Comparison of ENCODE assay signal across 22 mouse cellular contexts in genomic region chr19:47929043-47929442, GRCm38 (mm10). TPM values are rescaled to one million over a fixed set of nuclear protein-coding genes. Genes with fewer than 3 reads are reported as not detected.
DNase-seq lines count a peak whose midpoint lies in the region; ATAC-seq and TF ChIP-seq lines count a peak whose summit lies in the region.
"Had no signal": no experiment of that assay in that cellular context is flagged by ENCODE, and none has a peak within 500 bp of the region (broad histone marks: within the 10 kb centered on the region; RNA-seq: fewer than 3 reads in every experiment).

No protein-coding gene starts in this region.

- TF ChIP-seq POLR2A in kidney, adult 2 months (IDR thresholded peaks at IDR 0.05; ENCODE audit: low read depth, low read length) = no peak

- no peak for DNase-seq in kidney, adult 2 months
- DNase-seq in kidney, postnatal 4 days = no peak
- peak; percentile 46 for DNase-seq in embryonic facial prominence, embryonic 11.5 days (ENCODE audit: low spot score)
- peak; percentile 79 for DNase-seq in lung, embryonic 14.5 days
- peak; percentile 62 to 72 for DNase-seq in lung, postnatal 4 days
- no peak for DNase-seq in adrenal gland, postnatal 4 days (ENCODE audit: low spot score in 2 of 2)
- no peak for DNase-seq in heart, postnatal 4 days
- DNase-seq: adrenal gland, postnatal 10 days; cerebellum, adult 18-20 months; gastrocnemius, postnatal 36 days; kidney, adult 8-10 months; right cerebral cortex, adult 18-20 months; thymus, adult 2 months had no signal

- no peak overlapping the region for H3K9ac ChIP-seq in embryonic facial prominence, embryonic 11.5 days (replicated peaks; ENCODE audit: low read length)
- H3K9ac ChIP-seq in lung, embryonic 14.5 days = no peak overlapping the region
- H3K9ac ChIP-seq: forebrain, embryonic 12.5 days; heart, embryonic 12.5 days; limb, embryonic 12.5 days; liver, embryonic 14.5 days; midbrain, embryonic 15.5 days had no signal

- no peak for TF ChIP-seq CTCF in kidney, adult 2 months (conservative IDR thresholded peaks at IDR 0.05; ENCODE audit: insufficient read depth, insufficient read length, low read depth, low read length)
- no peak for TF ChIP-seq CTCF in lung, embryonic 14.5 days (IDR thresholded peaks at IDR 0.05; ENCODE audit: low read depth)

- peak overlapping the region; percentile 18; the same call in 1 of the 2 replicates for H3K27ac ChIP-seq in kidney, adult 2 months (ENCODE audit: insufficient read depth, low read depth, low read length)
- H3K27ac ChIP-seq in embryonic facial prominence, embryonic 11.5 days (replicated peaks; ENCODE audit: low read depth, low read length) = no peak overlapping the region
- H3K27ac ChIP-seq in lung, embryonic 14.5 days (ENCODE audit: low read depth) = peak overlapping the region; percentile 78
- H3K27ac ChIP-seq: forebrain, embryonic 12.5 days; layer of hippocampus, adult 2 months; left cerebral cortex, adult 2 months; limb, embryonic 12.5 days; liver, embryonic 14.5 days; midbrain, embryonic 15.5 days had no signal

- no peak for ATAC-seq in embryonic facial prominence, embryonic 11.5 days (replicated peaks; ENCODE audit: insufficient number of reproducible peaks, low FRiP score, low TSS enrichment, low read depth)
- ATAC-seq in lung, embryonic 14.5 days (ENCODE audit: insufficient read depth) = peak; percentile 66
- ATAC-seq: midbrain, embryonic 15.5 days had no signal

- peaks cover 2% of the 10 kb centered on the region; the same call in 1 of the 2 replicates for H3K4me1 ChIP-seq in kidney, adult 2 months (ENCODE audit: control insufficient read depth, insufficient read depth, low read length)
- no peaks in the 10 kb centered on the region for H3K4me1 ChIP-seq in embryonic facial prominence, embryonic 11.5 days (ENCODE audit: control insufficient read depth, insufficient read depth, low read length)
- H3K4me1 ChIP-seq in lung, embryonic 14.5 days (ENCODE audit: insufficient read depth) = peaks cover 6% of the 10 kb centered on the region; the same call in 1 of the 2 replicates
- H3K4me1 ChIP-seq: forebrain, embryonic 12.5 days; heart, embryonic 12.5 days; midbrain, embryonic 15.5 days had no signal

- no peak overlapping the region for H3K4me2 ChIP-seq in embryonic facial prominence, embryonic 11.5 days (ENCODE audit: low read depth, low read length)
- no peak overlapping the region for H3K4me2 ChIP-seq in lung, embryonic 14.5 days
- H3K4me2 ChIP-seq: forebrain, embryonic 12.5 days; heart, embryonic 12.5 days; limb, embryonic 12.5 days; midbrain, embryonic 15.5 days had no signal

- H3K4me3 ChIP-seq in kidney, adult 2 months (ENCODE audit: insufficient read depth, low read depth, low read length) = no peak overlapping the region
- H3K4me3 ChIP-seq in embryonic facial prominence, embryonic 11.5 days (ENCODE audit: low read depth, low read length) = no peak overlapping the region
- H3K4me3 ChIP-seq in lung, embryonic 14.5 days (ENCODE audit: low read depth, low read length) = no peak overlapping the region
- H3K4me3 ChIP-seq: forebrain, embryonic 12.5 days; heart, embryonic 12.5 days; layer of hippocampus, adult 2 months; left cerebral cortex, adult 2 months; limb, embryonic 12.5 days; megakaryocyte, embryonic 14.5 days; midbrain, embryonic 15.5 days had no signal

- no peaks in the 10 kb centered on the region for H3K9me3 ChIP-seq in embryonic facial prominence, embryonic 11.5 days (replicated peaks; ENCODE audit: control insufficient read depth, low read length)
- no peaks in the 10 kb centered on the region for H3K9me3 ChIP-seq in lung, embryonic 14.5 days (ENCODE audit: low read depth, low read length)
- H3K9me3 ChIP-seq: heart, embryonic 12.5 days; midbrain, embryonic 15.5 days had no signal

- no peaks in the 10 kb centered on the region for H3K27me3 ChIP-seq in kidney, adult 2 months (replicated peaks; ENCODE audit: control insufficient read depth, insufficient read depth, low read length)
- no peaks in the 10 kb centered on the region for H3K27me3 ChIP-seq in embryonic facial prominence, embryonic 11.5 days (ENCODE audit: control insufficient read depth, insufficient read depth, low read length)
- H3K27me3 ChIP-seq in lung, embryonic 14.5 days (ENCODE audit: insufficient read depth, low read length) = no peaks in the 10 kb centered on the region
- H3K27me3 ChIP-seq: CH12.LX; forebrain, embryonic 12.5 days; heart, embryonic 12.5 days; limb, embryonic 12.5 days; midbrain, embryonic 15.5 days had no signal

- H3K36me3 ChIP-seq in kidney, adult 2 months (ENCODE audit: control insufficient read depth, insufficient read depth, low read length) = no peaks in the 10 kb centered on the region
- no peaks in the 10 kb centered on the region for H3K36me3 ChIP-seq in embryonic facial prominence, embryonic 11.5 days (replicated peaks; ENCODE audit: control insufficient read depth, insufficient read depth, low read depth, low read length)
- H3K36me3 ChIP-seq in lung, embryonic 14.5 days (ENCODE audit: insufficient read depth) = no peaks in the 10 kb centered on the region
- H3K36me3 ChIP-seq: forebrain, embryonic 12.5 days; heart, embryonic 12.5 days; limb, embryonic 12.5 days; midbrain, embryonic 15.5 days had no signal

- WGBS in kidney, adult 2 months = 73% methylated on average over 4 of the region's 4 CpGs
- 82% methylated on average over 4 of the region's 4 CpGs for WGBS in embryonic facial prominence, embryonic 11.5 days
- 49% methylated on average over 4 of the region's 4 CpGs for WGBS in lung, embryonic 14.5 days

RNA-seq across cellular contexts. Expression of gene Cfap58, which starts 8.4 kb away (rescaled TPM):
- polyA plus RNA-seq in kidney, adult 2 months (2012; rRNA removed) = 0.05 TPM in 1 of 2 replicates, not detected in the other
- 0.10 TPM in 1 of 2 replicates, not detected in the other for polyA plus RNA-seq in embryonic facial prominence, embryonic 11.5 days (2014; fragmentation: Nextera tagmentation; extraction: Ambion mirVana)
- 0.14 TPM in 1 of 2 replicates, not detected in the other for polyA plus RNA-seq in lung, embryonic 14.5 days (2014; fragmentation: Nextera tagmentation; extraction: Ambion mirVana)
- total RNA-seq in adrenal gland, postnatal 4 days (2021) = under 1 TPM; 0.08 to 0.14 TPM
- 1 to 10 TPM; 2.2 to 2.3 TPM for total RNA-seq in heart, postnatal 4 days (2021)
- total RNA-seq: gastrocnemius, postnatal 36 days had no signal
- polyA plus RNA-seq: heart, embryonic 12.5 days; liver, embryonic 14.5 days had no signal

RNA-seq across cellular contexts. Expression of gene Itprip, which starts 9.9 kb away (rescaled TPM):
- polyA plus RNA-seq in kidney, adult 2 months (2012; rRNA removed) = 6.4 and 8.0 TPM in 2 replicates
- polyA plus RNA-seq in embryonic facial prominence, embryonic 11.5 days (2014; fragmentation: Nextera tagmentation; extraction: Ambion mirVana) = 10.4 and 12.3 TPM in 2 replicates
- 14.7 and 15.2 TPM in 2 replicates for polyA plus RNA-seq in lung, embryonic 14.5 days (2014; fragmentation: Nextera tagmentation; extraction: Ambion mirVana)
- total RNA-seq in adrenal gland, postnatal 4 days (2021) = 10 to 100 TPM; 19.2 to 20.4 TPM
- total RNA-seq in heart, postnatal 4 days (2021) = 10 to 100 TPM; 21.6 TPM

RNA-seq across cellular contexts. Expression of gene Cfap43, which starts 10.0 kb away (rescaled TPM):
- 0.12 TPM in 1 of 2 replicates, not detected in the other for polyA plus RNA-seq in kidney, adult 2 months (2012; rRNA removed)
- 0.06 TPM in 1 of 2 replicates, not detected in the other for polyA plus RNA-seq in embryonic facial prominence, embryonic 11.5 days (2014; fragmentation: Nextera tagmentation; extraction: Ambion mirVana)
- 0.14 and 0.15 TPM in 2 replicates for polyA plus RNA-seq in lung, embryonic 14.5 days (2014; fragmentation: Nextera tagmentation; extraction: Ambion mirVana)
- under 1 TPM; 0.22 to 0.31 TPM for total RNA-seq in adrenal gland, postnatal 4 days (2021)
- not detected for total RNA-seq in heart, postnatal 4 days (2021)
- total RNA-seq: adrenal gland, postnatal 10 days; gastrocnemius, postnatal 36 days had no signal

Comparison
In these comparisons a context has a peak if more than half of its experiments do, and no peak if none do; other contexts are left out.
1. DNase-seq: peak in embryonic facial prominence, embryonic 11.5 days (single experiment), lung, embryonic 14.5 days (single experiment) and lung, postnatal 4 days (2 of 2); none in kidney, adult 2 months (single experiment), kidney, postnatal 4 days (0 of 2), adrenal gland, postnatal 4 days (0 of 2) and heart, postnatal 4 days (single experiment).